Mouse (Mus musculus): Measurements from ENCODE around the gene Fads3. TPM values are rescaled to one million over a fixed set of nuclear protein-coding genes. Genes with fewer than 3 reads are reported as not detected.

Fads3 gene
- total RNA-seq, 4 experiments from 2014 or later = 25.9 to 28.5 (median 27.1) TPM

- DNase-seq (ENCODE audit: low spot score in 2 of 2) = no peak
Observed at GRCm38 (mm10) chr19:10108129-10108528, 66.8 kb downstream of the Fads3 start.

DNA sequence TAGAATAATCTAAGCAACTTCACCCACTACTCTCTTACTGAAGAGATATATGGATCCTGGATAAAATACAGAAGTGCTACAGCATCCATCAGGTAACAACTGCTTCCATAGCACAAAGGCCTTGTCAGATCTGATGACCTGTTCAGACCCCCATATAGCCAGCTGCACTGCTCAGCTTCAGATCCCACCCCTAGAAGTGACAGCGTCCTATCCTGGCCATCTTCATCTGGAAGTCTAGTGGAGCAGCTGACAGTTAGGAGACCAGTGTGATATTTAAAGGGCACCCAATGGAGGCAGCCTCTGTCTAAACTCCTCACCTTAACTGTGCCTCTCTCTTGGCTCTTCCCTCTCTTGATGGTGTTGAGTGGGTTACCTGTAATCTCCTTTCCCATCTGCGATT is 67.3 kb downstream of the Fads3 start:
- no peak for DNase-seq (ENCODE audit: low spot score in 2 of 2)

Other genes with a start within 250 kb of the Fads3 start
- gene Scgb2a2, start 194.0 kb upstream of the Fads3 start, total RNA-seq (2022) = not detected
- gene Incenp, start 142.0 kb upstream of the Fads3 start, total RNA-seq (2022) = 10 to 100 TPM; 24.6 to 30.7 (median 27.3) TPM
- gene Fth1, start 61.0 kb upstream of the Fads3 start, total RNA-seq (2022) = 1,000 to 10,000 TPM; 2,793 to 3,196 (median 2,896) TPM
- gene Best1, start 39.9 kb upstream of the Fads3 start, total RNA-seq (2022) = 1 to 10 TPM; 1.1 to 2.3 (median 1.2) TPM
- 10 to 100 TPM in 2 of 4 experiments, 1 to 10 TPM in 2; 9.2 to 12.7 (median 11.1) TPM for gene Rab3il1, start 39.9 kb upstream of the Fads3 start, total RNA-seq (2022)
- gene Fads2, start 60.2 kb downstream of the Fads3 start, total RNA-seq (2022) = 100 to 1,000 TPM; 123 to 134 (median 128) TPM
- 100 to 1,000 TPM; 194 to 215 (median 198) TPM for gene Fads1, start 141.3 kb downstream of the Fads3 start, total RNA-seq (2022)
- 10 to 100 TPM; 70.4 to 87.1 (median 72.2) TPM for gene Tmem258, start 162.4 kb downstream of the Fads3 start, total RNA-seq (2022)
- 10 to 100 TPM; 11.7 to 14.4 (median 13.0) TPM for gene Fen1, start 162.6 kb downstream of the Fads3 start, total RNA-seq (2022)
- 10 to 100 TPM; 28.7 to 33.3 (median 29.0) TPM for gene Myrf, start 199.2 kb downstream of the Fads3 start, total RNA-seq (2022)